Mouse (Mus musculus): Measurements from ENCODE around the gene Zic1. TPM values are rescaled to one million over a fixed set of nuclear protein-coding genes. Genes with fewer than 3 reads are reported as not detected.

Gene Zic1
- total RNA-seq, 1 experiment from 2014 or later, result not detected

- ATAC-seq (replicated peaks in 1 of 2; ENCODE audit: insufficient read depth in 1 of 2, low FRiP score in 2 of 2, low TSS enrichment in 1 of 2, low read depth in 1 of 2, poor library complexity in 2 of 2, severe bottlenecking in 2 of 2), result no peak
Observed at GRCm38 (mm10) chr9:91361033-91361855, 4.4 kb downstream of the Zic1 start.

- no peak for ATAC-seq (replicated peaks in 1 of 2; ENCODE audit: insufficient read depth in 1 of 2, low FRiP score in 2 of 2, low TSS enrichment in 1 of 2, low read depth in 1 of 2, poor library complexity in 2 of 2, severe bottlenecking in 2 of 2)
Observed at GRCm38 (mm10) chr9:91360151-91361032, 5.2 kb downstream of the Zic1 start.

DNA sequence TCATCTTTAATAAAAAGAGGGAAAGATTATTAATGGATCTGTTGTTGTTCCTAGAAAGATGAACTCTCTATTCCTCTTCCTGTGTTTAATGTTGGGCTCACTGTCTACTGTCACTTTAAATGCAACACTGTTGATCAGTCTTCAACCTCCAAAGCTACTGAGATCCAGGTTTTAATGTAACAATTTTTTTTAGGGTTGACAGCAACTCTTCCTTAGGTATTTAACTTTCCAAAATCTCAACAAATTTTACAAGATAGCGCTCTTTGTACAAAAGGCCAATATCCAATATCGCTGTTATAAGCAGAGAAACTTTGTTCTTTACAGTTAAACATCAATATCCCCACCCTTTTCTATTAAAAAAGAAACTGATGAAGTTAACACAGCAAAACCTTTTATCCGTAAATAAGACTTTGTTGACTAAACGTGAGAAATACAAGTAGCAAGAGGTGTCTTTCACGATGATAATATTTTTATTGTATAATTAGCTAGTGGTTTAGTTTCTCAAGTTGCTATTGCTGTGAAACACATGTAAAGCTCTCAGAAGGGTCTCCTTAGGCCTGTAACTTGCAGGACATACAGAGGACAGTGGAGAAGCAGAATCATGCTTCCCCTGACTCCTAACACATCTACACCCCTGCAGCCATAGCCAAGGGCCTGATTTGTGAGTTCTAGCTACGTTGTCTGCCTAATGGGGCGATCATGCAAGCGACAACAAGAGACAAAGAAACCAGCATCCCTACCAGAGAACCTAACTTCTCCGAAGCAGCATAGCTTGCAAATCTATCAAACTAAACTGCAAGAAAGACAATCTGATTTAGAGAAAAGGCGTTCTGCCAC is 6.5 kb downstream of the Zic1 start:
- ATAC-seq (replicated peaks in 1 of 2; ENCODE audit: insufficient read depth in 1 of 2, low FRiP score in 2 of 2, low TSS enrichment in 1 of 2, low read depth in 1 of 2, poor library complexity in 2 of 2, severe bottlenecking in 2 of 2), result no peak

- ATAC-seq (replicated peaks in 1 of 2; ENCODE audit: insufficient read depth in 1 of 2, low FRiP score in 2 of 2, low TSS enrichment in 1 of 2, low read depth in 1 of 2, poor library complexity in 2 of 2, severe bottlenecking in 2 of 2), result no peak
Observed at GRCm38 (mm10) chr9:91357321-91357720, 8.3 kb downstream of the Zic1 start.

DNA sequence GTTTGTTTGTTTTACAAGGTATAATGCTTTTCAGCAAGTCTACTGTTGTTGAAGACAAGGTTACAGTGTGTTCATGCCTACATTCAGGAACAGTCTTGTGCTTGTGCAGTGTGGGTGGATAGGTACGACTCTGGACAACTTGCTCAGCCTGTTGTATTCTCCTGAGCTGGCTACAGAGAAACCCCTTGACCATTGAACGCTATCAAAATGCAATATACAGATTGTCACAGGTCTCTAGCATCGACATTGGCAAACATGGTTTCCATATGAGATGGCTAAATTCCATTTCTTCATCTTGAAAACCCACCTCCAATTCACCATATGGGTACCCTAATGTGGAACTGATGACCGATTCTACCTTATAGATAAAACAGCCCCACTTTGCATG is 9.3 kb downstream of the Zic1 start:
- no peak for ATAC-seq (replicated peaks in 1 of 2; ENCODE audit: insufficient read depth in 1 of 2, low FRiP score in 2 of 2, low TSS enrichment in 1 of 2, low read depth in 1 of 2, poor library complexity in 2 of 2, severe bottlenecking in 2 of 2)

GRCm38 (mm10) chr9:91355629-91356352 is 9.8 kb downstream of the Zic1 start:
- peak in 1 of 2 experiments; percentile 20; a peak in 1 of 4 replicates for ATAC-seq (replicated peaks in 1 of 2; ENCODE audit: insufficient read depth in 1 of 2, low FRiP score in 2 of 2, low TSS enrichment in 1 of 2, low read depth in 1 of 2, poor library complexity in 2 of 2, severe bottlenecking in 2 of 2)

DNA sequence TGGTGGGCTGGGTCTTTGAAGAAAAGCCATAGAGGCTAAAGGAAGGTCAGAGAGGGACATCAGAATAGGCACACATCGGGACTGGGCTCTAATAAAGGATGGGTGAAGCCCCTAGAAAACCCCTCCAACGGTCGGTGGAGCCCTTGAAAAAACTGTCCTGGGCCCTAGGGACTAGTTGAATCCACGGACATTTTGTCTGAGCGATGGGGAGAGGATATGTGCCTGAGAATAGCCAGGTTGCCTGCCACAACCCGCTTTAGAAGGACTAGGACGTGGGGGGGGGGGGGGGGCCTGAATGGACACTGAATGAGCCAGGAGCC is 10.4 kb downstream of the Zic1 start:
- ATAC-seq (replicated peaks in 1 of 2; ENCODE audit: insufficient read depth in 1 of 2, low FRiP score in 2 of 2, low TSS enrichment in 1 of 2, low read depth in 1 of 2, poor library complexity in 2 of 2, severe bottlenecking in 2 of 2), result no peak

- ATAC-seq (replicated peaks in 1 of 2; ENCODE audit: insufficient read depth in 1 of 2, low FRiP score in 2 of 2, low TSS enrichment in 1 of 2, low read depth in 1 of 2, poor library complexity in 2 of 2, severe bottlenecking in 2 of 2), result no peak
Observed at GRCm38 (mm10) chr9:91354434-91355269, 11.0 kb downstream of the Zic1 start.

GRCm38 (mm10) chr9:91353551-91354433 is 11.8 kb downstream of the Zic1 start:
- no peak for ATAC-seq (replicated peaks in 1 of 2; ENCODE audit: insufficient read depth in 1 of 2, low FRiP score in 2 of 2, low TSS enrichment in 1 of 2, low read depth in 1 of 2, poor library complexity in 2 of 2, severe bottlenecking in 2 of 2)

- ATAC-seq (replicated peaks in 1 of 2; ENCODE audit: insufficient read depth in 1 of 2, low FRiP score in 2 of 2, low TSS enrichment in 1 of 2, low read depth in 1 of 2, poor library complexity in 2 of 2, severe bottlenecking in 2 of 2), result no peak
Observed at GRCm38 (mm10) chr9:91352786-91353185, 12.8 kb downstream of the Zic1 start.

- ATAC-seq (replicated peaks in 1 of 2; ENCODE audit: insufficient read depth in 1 of 2, low FRiP score in 2 of 2, low TSS enrichment in 1 of 2, low read depth in 1 of 2, poor library complexity in 2 of 2, severe bottlenecking in 2 of 2), result no peak
Observed at GRCm38 (mm10) chr9:91351961-91352411, 13.6 kb downstream of the Zic1 start.

DNA sequence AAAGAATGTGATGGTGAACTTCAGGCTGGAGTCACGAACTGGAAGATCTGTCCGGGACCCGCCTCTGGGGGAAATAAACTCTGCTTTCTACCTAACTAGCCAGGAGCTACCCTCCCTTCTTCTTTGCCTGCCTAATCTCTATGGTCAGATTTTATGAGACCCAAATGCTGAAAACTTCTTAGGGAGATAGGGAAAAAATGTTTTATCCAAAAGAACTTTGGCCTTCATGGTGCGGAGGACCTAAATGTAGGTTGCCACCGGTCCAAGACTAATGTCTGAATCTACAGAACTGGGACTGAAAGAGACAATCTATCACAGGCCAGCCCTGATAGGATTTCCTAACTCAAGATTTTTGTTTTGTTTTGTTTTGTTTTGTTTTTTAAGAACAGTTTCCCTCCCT is 14.2 kb downstream of the Zic1 start:
- ATAC-seq (replicated peaks in 1 of 2; ENCODE audit: insufficient read depth in 1 of 2, low FRiP score in 2 of 2, low TSS enrichment in 1 of 2, low read depth in 1 of 2, poor library complexity in 2 of 2, severe bottlenecking in 2 of 2), result no peak

- ATAC-seq (replicated peaks in 1 of 2; ENCODE audit: insufficient read depth in 1 of 2, low FRiP score in 2 of 2, low TSS enrichment in 1 of 2, low read depth in 1 of 2, poor library complexity in 2 of 2, severe bottlenecking in 2 of 2), result no peak
Observed at GRCm38 (mm10) chr9:91350861-91351291, 14.7 kb downstream of the Zic1 start.

DNA sequence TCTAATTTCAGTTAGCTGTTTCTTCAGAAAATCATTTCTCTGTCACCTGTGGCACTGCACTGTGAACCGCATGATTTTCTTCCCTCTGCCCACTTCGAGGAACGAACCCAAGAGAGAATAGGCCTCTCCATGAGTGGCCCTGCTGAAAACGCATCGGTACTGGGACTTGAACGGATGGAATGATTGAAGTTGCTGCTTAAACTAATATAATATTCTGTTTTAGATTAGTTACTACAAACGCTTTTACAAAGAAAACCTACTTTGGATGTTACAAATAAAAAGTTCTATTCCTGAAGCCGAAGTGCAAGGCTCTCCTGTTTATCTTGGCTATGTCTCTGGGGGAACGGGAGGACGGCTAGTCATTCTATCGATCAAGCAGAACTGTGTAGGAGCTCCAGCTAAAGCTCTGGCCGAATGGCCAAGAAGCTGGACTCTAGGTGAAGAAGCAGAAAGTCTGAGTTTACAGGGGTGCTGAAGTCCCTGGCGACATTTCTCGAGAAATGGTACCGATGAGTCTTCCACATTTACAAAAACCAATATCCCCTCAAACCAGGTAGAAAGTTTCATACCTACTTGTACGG is 15.3 kb downstream of the Zic1 start:
- no peak for ATAC-seq (replicated peaks in 1 of 2; ENCODE audit: insufficient read depth in 1 of 2, low FRiP score in 2 of 2, low TSS enrichment in 1 of 2, low read depth in 1 of 2, poor library complexity in 2 of 2, severe bottlenecking in 2 of 2)

- ATAC-seq (replicated peaks in 1 of 2; ENCODE audit: insufficient read depth in 1 of 2, low FRiP score in 2 of 2, low TSS enrichment in 1 of 2, low read depth in 1 of 2, poor library complexity in 2 of 2, severe bottlenecking in 2 of 2), result no peak
Observed at GRCm38 (mm10) chr9:91348746-91349145, 16.9 kb downstream of the Zic1 start.
